Mouse (Mus musculus) c-Kit-positive CD71-positive TER-119-positive erythroid progenitor cells, embryonic 14.5 days (primary cell): ENCODE data around the gene Grwd1.

ENCODE experiments used
- DNase-seq: peaks from one replicate; pipeline ENCODE4 v3.0.0-alpha.2; 2013; ENCODE audit warnings: low spot score

The Grwd1 gene

GRCm38 (mm10) chr7:45842950-45843744 lies 12.4 kb upstream of the Grwd1 start:
- DNase-seq: no peak

DNA sequence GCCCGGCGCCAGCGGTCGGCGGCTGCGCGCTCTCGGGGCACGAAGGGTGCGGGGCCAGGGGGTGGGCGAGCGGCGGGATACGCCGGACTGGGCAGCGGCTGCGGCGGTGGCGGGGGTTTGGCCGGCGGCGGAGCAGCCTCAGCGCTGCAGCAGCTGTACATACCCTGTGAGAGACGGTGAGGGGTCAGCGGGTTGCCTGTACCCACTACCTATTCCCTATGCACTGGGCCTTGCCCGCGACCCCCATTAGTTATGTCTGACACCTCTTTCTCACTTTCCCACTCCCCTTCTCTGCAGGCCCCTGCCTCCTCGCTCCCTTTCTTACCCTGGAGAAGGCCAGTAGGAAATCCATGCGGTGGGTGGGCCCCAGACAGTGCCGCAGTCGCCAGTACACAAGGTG lies 3.2 kb upstream of the Grwd1 start:
- no peak for DNase-seq

DNA sequence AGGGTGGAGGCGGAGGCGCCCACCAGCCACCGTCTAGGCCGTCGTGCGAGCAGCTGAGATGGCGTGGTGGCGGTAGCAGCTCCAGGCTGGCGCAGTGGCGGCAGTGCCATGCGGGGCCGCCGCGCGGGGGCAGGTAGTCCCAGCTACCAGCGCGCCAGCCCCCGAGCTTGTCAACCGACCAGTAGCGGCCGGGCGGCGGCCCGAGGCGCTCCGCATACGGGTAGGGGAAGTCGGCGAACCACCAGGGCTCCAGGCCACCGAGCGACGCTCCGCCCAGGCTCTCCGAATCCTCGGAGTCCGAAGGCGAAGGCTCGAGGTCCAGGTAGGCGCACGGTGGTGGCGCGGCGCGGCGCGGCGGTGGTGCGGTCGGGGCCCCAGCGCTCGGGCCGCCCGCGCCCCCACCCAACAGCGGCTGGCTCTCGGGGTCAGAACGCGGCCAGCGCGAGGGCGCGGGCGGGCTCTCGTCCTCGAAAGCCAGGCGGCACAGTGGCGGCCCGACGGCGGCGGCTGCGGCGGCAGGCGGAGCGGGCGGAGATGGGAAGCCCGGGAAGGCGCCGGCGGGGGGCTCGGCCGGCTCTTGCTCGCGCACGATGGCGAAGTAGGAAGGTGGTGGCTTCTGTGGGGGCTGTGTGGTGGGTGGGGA lies 2.5 kb upstream of the Grwd1 start:
- DNase-seq: no peak

DNA sequence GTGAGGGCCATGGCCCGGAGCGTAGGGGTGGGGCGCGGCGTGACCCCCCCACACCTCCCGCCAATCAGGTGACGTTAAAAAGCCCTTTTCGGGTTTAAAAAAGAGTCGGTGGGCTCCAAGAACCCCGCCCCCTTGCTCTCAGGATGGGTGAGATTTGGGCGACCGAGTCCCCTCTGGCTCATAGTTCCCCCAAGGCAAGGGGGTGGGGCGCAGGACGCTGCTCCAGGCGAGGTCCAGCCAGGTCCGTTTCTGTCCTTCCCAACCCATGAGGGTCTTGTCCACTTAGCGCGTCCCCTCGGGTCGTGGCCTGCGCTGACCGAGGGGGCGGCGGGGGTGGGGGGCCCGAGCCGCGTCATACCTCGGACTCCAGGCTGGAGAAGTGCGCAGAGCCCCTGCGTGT lies 1.7 kb upstream of the Grwd1 start:
- no peak for DNase-seq

DNA sequence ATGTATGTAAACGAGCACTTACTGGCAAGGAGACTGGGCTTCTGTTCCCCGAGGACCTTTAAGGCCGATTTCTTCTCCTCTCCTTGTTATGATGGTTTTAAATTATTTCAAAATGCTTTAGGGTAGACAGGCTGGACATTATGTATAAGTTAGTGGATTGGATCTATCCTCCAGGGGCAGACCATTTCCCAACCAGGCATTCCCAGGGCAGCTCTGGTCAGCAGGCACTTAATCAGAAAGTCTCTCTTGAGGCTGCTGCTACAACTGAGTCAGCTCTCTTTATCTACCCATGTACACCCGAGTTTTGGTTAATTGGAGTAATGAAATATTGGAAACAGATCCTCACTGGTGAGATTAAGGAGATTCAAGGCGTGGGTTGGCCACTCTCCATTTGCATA lies 383 bp upstream of the Grwd1 start:
- no peak for DNase-seq

DNA sequence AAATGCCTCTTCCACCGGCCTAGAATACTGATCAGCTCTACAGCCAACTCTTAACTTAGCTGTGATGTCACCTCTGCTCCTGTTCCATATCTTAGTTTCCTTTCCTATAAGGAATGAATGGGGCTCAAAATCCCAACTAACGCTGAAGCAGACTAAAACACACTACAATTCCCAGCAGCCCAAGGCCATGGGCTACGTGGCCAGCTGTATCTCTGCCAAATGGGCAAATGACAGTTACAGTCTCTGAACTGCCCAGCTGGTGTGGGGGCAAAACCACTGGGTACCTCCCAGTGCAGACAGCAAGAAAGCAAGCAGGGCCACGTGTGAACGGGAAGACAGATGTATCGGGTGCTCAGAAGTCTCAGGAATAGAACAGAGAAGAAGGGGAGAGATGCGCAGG lies 4.1 kb downstream of the Grwd1 start:
- DNase-seq: no peak

GRCm38 (mm10) chr7:45824598-45824997 lies 6.1 kb downstream of the Grwd1 start, which contains the start of gene Kcnj14:
TSS of gene Kcnj14 (minus strand) at chr7:45824782.
- no peak for DNase-seq

DNA sequence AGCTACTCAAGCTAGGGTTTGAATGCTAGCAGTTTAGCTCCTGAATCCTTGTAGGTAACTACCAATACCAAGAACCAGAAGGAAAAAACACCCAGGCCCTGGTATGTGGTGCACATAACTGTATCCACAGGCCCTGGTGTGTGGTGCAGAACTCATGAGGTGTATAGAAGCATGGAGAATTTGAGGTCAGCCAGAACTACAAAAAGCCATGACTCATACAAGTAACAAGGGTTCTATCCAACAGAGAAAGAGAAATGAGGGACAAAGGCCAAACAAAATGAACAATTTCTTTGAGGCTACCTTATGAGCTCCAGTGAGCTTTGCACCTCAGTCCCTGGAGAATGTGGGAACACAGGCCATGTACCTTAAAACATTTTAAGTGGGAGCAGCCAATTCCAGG lies 9.8 kb downstream of the Grwd1 start:
- no peak for DNase-seq

DNA sequence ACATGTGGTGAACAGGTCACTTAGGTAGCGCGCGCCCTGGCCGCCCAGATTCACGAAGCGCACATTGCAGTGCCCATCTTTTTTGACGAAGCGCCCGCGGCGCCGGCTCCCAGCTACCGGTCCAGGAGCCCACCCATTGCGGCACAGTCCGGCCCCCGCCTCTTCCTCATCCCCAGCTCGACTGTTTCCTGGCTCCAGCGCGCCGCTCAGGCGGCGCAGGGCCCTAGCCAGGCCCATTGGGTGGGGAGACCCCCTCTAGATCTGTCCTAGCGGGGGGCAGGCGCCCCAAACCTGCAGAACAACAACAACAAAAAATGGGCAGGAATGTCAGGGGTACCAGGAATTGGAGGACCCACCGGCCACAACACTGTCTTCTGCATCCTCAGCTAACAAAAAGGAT lies 10.9 kb downstream of the Grwd1 start:
- DNase-seq: no peak

- no peak for DNase-seq
Observed at GRCm38 (mm10) chr7:45815984-45816351, 14.8 kb downstream of the Grwd1 start.

DNA sequence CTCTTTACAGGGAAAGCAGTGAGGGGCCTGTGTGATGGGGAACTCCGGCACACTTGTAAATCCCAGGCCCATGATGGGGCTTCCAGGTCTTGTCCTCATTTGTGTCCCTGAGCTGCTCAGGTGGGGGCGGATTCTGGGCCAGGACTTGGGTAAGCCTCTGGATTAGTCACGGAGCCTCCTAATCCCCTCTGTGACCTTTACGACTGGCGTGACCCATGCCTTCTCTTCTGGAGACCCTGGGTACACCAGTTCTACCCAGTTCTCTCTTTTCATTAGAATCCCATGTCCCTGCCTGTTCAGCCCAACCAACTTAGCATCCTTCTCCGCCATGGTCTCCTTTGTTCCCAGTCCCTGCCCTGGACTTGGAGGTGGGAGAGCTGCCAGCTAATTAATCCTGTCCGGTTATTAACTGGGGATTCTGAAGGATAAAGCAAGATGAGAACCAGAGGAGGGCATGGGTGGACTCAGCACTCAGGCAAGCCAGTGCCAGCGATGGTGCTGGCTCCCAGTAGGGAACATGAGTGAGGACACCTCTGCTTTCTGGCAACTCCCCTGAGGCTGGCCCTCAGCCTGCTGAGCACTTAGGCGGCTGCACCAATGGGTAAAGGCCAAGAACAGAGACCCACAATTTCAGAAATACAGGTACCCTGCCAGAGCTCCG lies 15.3 kb downstream of the Grwd1 start:
- no peak for DNase-seq

DNA sequence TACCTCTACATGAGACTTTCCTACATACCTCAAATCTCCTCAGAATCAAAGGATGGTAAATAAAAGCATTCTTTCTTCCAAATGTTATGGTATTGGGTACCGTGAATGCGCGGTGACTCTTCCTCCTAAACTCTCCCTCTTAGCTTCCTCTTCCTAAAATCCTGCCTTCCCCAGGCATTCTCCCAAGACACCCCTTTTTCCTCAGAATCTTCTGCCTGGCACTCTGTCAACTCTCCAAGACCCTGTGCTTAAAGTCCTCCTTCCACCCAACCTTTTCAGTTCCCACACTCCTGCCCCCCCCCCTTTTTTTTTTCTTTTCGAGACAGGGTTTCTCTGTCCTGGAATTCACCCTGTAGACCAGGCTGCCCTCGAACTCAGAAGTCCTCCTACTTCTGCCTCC lies 15.9 kb downstream of the Grwd1 start:
- no peak for DNase-seq

DNA sequence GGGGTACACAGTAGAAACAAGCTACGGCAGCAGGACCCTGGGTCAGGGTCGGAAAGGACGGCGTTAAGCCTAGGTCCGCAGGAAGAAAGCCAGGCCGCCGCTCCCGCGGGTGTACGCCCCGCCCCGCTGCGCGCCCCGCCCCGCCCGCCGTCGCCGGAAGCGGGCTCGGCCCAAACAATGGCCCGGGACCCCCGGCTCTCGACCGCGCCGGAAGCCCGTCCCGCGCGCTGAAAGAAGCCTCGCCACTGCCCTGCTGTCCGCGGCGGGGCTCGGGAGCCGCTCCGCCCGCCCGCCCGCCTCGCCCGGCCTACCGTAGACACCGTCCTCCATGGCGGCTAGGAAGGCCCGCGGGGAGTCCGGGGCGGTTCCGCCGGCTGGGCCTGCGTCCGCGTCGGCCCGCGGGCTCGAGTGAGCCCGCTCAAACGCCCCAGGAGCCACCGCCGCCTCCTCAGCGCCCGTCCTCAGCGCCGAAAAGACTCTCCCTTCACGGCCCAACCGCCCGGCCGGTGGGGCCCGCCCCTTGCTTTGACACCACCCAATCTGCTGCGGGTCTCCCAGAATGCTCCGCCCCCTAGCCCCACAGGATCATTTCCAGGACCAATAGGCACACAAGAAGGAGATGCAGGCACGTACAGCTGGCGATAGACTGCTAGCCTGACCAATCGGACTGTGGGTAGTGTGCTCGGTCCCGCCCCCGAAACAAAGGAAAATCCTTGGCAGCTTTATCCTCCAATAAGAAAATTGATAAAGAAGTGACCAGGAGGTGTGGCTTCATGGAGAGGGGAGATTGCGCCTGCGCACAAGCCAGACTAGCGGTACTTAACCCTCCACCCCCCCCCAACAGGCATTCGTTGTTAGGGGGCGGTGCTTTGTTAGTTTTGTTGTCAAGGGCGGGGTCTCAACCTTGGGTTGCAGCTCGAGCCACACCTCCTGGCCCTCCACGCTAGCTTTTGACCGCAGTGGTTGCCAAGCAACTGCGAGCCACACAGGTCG lies 16.7 kb downstream of the Grwd1 start, which contains the start of gene Cyth2:
TSS of gene Cyth2 (minus strand) at position 795 of the 993 bp plus-strand sequence.
- DNase-seq: peak; percentile 100

GRCm38 (mm10) chr7:45812921-45813320 lies 17.8 kb downstream of the Grwd1 start:
- DNase-seq: no peak

GRCm38 (mm10) chr7:45809276-45810075 lies 21.3 kb downstream of the Grwd1 start:
- DNase-seq: no peak

DNA sequence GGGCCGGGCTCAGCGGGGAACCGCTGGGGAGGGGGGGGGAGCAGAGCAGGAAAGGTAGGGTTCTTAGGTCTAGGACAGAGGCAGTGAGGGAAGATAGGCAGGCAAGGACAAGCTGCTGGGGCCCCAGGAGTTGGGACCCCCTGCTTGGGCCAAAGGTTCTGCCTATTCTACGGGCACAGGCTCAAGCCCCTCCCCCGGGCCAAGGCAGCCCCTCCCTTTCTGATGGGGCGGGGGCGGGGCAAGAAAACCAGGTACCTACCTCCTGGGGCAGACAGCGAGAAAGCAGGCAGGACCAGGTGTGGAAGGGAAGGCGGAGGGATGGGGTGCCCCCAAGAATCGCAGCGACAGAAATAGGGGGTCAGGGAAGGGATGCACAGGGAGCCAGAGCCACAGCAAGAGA lies 22.3 kb downstream of the Grwd1 start:
- DNase-seq: no peak

GRCm38 (mm10) chr7:45805941-45806340 lies 24.8 kb downstream of the Grwd1 start:
- DNase-seq: no peak

DNA sequence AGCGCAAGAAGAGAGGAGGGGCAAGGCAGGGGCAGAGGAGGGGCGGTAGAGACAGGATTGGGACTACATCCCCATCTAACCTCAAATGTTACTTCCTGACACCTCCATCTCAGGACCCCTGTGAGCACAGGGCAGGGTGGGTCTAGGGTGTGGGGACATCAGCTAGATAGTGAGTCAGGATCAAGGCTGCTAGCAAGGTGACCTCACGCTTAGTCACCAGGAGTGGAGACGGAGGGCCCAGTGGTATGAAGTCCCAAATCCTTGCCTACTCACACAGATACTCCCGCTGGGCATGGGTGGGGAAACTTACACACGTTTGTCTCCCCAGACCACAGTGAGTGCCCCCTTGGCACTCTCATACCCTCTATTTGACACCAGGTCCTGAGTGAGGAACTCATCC lies 28.2 kb downstream of the Grwd1 start:
- DNase-seq: no peak

GRCm38 (mm10) chr7:45801348-45801747 lies 29.4 kb downstream of the Grwd1 start:
- DNase-seq: peak; percentile 90

GRCm38 (mm10) chr7:45800546-45801204 lies 30.1 kb downstream of the Grwd1 start:
- peak; percentile 75 for DNase-seq
